Mouse (Mus musculus) WW6 (cell line): ENCODE measurements around the gene Dleu7.

Experiments
- DNase-seq: peaks from one replicate; pipeline ENCODE4 v3.0.0-alpha.2; 2013; ENCODE audit warnings: low read depth, low spot score

The Dleu7 gene

GRCm38 (mm10) chr14:62282974-62283373 is 9.9 kb downstream of the Dleu7 start:
- no peak for DNase-seq

- no peak for DNase-seq
These were observed 19.2 kb downstream of the Dleu7 start for GRCm38 (mm10) chr14:62273604-62274003.

- DNase-seq, result no peak
These were observed 22.0 kb downstream of the Dleu7 start for GRCm38 (mm10) chr14:62270698-62271396.

GRCm38 (mm10) chr14:62258978-62259536 is 33.8 kb downstream of the Dleu7 start:
- DNase-seq, result no peak

GRCm38 (mm10) chr14:62258125-62258524 is 34.7 kb downstream of the Dleu7 start:
- no peak for DNase-seq

DNA sequence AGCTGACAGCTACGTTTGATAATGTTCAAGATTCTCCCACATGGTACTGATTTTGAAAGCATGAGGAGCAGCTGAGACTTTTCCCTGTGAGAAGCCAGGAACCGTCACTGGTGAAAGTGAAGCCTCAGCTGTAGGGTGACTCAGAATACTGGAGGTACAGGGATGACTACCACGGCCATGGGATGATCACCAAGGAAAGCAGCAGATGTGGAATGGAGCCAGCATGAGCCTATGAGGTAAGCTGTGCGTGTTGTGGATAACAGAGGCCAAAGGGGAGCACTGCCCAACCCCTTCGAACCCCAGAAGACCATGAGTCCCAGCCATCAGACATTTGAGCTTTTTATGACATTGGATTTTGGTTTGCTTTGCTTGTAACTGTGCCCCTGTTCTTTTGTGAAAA is 36.8 kb downstream of the Dleu7 start:
- no peak for DNase-seq

DNA sequence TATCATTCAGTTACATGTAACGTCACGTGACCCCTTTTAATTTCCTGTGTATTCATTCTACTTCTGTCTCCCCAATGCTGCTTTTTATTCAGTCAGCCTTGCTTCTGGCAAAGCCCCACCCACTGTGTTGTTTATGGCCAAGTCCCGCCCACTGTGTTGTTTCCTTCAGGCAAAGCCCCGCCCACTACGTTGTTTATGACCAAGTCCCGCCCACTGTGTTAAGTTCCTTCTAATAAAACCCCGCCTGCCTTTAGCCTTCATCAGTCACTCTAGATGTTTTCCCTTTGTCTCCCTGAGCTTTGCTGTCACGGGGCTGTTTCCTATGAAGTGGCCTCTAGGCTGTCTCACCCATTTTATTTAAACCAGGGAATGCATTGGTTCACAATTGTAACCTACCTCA is 38.5 kb downstream of the Dleu7 start:
- DNase-seq, result no peak

GRCm38 (mm10) chr14:62251999-62252398 is 40.8 kb downstream of the Dleu7 start:
- DNase-seq, result peak; percentile 28

DNA sequence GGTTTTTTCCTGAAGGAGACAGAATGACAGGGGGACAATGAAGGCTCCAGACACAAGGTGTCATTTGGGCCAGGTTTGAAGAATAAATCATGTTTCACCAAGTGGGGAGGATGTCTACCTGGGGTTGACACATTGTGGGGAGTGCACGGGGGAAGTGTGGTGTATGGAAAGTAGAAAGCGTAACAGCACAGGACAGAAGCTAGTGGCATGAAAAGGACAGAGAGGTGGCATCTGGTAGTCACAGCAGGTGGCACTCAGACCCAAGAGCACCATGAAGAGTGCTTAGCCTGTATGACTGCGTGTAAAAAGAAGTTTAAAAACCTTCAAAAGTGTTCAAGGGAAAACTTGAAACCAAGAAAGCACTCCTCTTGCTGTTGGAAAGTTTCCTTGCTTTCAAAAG is 42.8 kb downstream of the Dleu7 start:
- DNase-seq, result no peak

DNA sequence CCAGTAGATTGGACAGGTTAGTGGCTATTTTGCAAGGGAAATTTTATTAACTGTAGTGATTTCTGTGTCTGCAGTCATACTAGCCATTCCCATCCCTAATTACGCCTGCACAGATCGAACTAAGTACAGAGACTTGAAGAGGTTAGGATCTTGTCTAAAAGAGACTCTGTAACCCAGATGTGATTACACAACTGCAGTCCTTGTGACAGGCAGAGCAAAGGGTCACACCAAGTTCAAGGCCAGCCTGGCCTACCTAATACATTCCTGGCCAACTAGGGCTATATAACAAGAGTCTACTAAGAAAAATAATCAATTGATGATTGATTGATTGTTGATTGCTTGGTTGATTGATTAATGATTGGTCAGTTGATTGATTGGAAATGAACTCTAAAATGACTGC is 43.6 kb downstream of the Dleu7 start:
- DNase-seq, result no peak

GRCm38 (mm10) chr14:62248796-62249195 is 44.1 kb downstream of the Dleu7 start:
- no peak for DNase-seq

DNA sequence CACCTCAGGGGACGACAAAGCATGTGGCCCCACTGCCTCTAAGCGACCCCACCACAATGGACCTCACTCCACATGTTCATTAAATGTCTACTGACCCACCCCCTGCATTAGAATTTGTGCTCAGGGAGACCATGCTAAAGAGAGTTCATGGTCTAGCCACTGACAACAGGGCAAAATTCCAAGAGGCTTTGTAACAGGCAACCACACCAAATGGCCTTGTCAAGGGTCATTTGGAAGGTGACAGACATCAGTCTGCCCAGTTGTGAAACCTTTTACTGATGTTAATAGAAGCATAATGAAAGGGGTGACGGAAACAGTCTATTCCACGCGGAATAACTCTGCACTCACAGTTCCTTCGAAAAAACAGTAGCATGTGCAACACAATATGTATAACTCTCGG is 44.5 kb downstream of the Dleu7 start:
- DNase-seq, result no peak

- DNase-seq, result no peak
These were observed 47.3 kb downstream of the Dleu7 start for GRCm38 (mm10) chr14:62245557-62245956.

DNA sequence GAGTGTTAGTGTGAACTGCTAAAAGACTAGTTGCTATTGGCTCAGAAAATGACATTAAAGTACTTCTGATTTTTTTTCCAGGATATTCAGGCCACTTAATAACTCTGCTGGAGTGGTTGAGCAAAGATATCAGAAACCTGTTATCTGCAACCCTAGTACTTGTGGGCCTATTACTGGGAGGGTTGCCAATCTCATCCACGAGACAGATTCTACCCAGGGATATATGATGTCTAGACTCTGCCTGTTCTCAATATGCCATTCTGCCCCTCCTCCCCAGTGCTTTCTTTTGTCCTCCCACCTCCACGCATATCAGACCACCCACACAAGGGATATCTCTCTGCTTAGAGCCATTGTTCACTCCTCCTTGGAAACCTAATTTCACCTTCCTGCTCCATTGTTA is 49.3 kb downstream of the Dleu7 start:
- DNase-seq, result no peak

GRCm38 (mm10) chr14:62235969-62236368 is 56.9 kb downstream of the Dleu7 start:
- DNase-seq, result no peak

DNA sequence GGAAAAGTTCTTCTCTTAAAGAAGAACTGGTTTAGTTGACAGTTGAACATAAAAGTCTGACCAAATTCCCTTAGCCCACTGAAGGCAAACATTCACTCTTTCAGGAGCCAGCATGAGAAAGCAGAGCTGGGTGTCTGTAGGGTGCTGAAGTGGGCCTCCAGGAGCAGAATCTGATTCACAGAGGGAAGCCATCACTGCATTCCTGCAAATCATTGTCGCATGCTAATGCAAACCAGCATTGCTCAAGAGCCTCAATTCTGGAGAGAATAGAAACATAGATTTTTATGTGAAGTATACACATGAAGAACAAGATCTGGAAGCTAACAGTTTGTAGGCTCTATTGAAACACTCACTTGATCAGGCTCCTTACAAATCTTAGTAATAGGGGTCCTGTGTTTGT is 57.6 kb downstream of the Dleu7 start:
- DNase-seq, result no peak

DNA sequence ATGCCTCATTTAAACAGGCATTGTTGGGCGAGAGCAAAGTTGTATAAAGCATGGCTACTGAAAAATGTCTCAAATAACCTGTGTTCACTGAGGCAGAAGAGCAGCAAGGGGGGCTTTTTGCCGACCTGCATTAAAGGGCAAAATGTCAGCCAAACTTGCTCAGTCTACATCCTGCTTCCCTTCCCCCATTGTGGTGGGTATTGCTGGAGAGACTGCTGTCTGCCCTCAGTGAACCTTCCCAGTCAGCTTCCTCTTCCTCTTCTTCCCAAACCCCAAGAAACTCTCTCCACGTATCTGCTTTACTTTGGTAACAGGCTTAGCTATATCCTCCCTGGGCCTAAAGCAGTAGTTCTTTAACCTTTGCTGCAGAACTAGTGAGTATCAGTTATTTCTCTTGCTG is 61.9 kb downstream of the Dleu7 start:
- DNase-seq, result no peak

DNA sequence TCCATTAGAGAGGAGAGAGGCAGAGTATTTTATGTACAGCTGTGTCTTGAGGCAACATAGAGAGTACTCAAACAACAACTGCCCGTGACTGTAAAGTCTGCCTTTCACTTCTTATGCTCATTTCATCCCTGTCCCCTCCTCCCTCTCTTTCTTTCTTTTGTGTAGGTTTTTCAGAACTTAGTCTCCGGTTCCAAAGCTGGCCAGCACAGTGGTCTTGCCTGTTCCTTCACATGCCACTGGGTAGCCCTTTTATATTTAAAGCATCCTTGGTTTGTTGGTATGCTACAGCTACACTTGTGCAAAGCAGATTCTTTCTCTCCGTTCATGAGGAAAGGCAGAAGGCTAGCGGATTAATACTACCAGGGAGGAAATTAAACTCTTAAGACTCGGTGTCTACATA is 65.7 kb downstream of the Dleu7 start:
- DNase-seq, result no peak

- DNase-seq, result no peak
These were observed 66.2 kb downstream of the Dleu7 start for GRCm38 (mm10) chr14:62226576-62227047.
